Mouse (Mus musculus): ENCODE measurements around the gene Dhx34. TPM values are rescaled to one million over a fixed set of nuclear protein-coding genes. Genes with fewer than 3 reads are reported as not detected.

The Dhx34 gene
- polyA plus RNA-seq, 1 experiment from 2014 or later, result 19.2 TPM

DNA sequence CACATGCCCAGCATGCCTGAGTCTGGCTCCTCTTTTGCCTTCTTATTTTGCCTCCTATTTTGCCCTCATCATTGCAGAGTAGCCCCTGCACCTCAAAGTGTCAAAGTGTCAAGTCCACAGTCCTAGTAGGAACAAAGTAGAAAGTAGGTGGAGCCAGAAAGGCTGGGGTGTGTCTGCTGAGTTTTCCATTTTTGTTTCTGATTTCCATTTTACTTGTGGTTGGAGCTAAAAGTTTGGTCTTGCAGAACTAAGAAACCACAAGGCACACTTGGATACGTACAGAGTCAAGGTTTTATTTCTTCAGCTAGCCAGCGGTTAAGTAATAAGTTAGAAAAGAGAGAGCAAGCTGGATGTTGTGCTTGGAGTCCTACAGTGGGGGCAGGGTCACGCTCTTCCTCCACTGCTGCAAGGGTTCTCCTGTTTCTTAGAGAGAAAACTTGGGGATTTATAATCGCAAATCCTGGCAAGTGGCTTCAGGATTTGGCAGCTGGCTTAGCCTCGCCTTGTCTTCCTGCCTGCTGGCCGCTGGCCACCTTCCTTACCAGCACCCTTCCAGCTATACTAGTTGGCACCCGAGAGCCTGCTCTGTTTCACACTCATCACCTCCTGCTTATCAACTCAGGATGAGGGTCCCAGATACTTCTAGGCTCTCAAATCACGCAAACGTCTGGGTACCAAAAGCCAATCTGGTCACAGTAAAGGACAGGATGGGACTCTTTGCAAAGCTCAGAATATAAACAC is 66.5 kb downstream of the Dhx34 start:
- 78% methylated on average over 9 of the region's 9 CpGs for WGBS
- H3K36me3 ChIP-seq, result peaks cover 20% of the 10 kb centered on the region
- H3K27ac ChIP-seq, result no peak overlapping the region
- H3K27me3 ChIP-seq, result peaks cover 19% of the 10 kb centered on the region
- no peaks in the 10 kb centered on the region for H3K9me3 ChIP-seq (replicated peaks)
- no peak for ATAC-seq (ENCODE audit: low FRiP score)
- H3K4me2 ChIP-seq (replicated peaks), result no peak overlapping the region
- no peak overlapping the region for H3K4me3 ChIP-seq
- H3K4me1 ChIP-seq, result peaks cover 6% of the 10 kb centered on the region
- no peak overlapping the region for H3K9ac ChIP-seq

GRCm38 (mm10) chr7:16153522-16153921 is 68.3 kb downstream of the Dhx34 start:
- WGBS, result 14% methylated on average over 10 of the region's 10 CpGs
- ATAC-seq (ENCODE audit: low FRiP score), result peak; percentile 86
- Histone ChIP-seq H3K4me1 (peaks cover under 1% of the 10 kb centered on the region), H3K4me2 (replicated peaks) (no peak overlapping the region), H3K9ac (no peak overlapping the region), H3K4me3 (no peak overlapping the region), H3K36me3 (peaks cover 20% of the 10 kb centered on the region), H3K27me3 (peaks cover 7% of the 10 kb centered on the region), H3K27ac (no peak overlapping the region), H3K9me3 (replicated peaks) (no peaks in the 10 kb centered on the region)

DNA sequence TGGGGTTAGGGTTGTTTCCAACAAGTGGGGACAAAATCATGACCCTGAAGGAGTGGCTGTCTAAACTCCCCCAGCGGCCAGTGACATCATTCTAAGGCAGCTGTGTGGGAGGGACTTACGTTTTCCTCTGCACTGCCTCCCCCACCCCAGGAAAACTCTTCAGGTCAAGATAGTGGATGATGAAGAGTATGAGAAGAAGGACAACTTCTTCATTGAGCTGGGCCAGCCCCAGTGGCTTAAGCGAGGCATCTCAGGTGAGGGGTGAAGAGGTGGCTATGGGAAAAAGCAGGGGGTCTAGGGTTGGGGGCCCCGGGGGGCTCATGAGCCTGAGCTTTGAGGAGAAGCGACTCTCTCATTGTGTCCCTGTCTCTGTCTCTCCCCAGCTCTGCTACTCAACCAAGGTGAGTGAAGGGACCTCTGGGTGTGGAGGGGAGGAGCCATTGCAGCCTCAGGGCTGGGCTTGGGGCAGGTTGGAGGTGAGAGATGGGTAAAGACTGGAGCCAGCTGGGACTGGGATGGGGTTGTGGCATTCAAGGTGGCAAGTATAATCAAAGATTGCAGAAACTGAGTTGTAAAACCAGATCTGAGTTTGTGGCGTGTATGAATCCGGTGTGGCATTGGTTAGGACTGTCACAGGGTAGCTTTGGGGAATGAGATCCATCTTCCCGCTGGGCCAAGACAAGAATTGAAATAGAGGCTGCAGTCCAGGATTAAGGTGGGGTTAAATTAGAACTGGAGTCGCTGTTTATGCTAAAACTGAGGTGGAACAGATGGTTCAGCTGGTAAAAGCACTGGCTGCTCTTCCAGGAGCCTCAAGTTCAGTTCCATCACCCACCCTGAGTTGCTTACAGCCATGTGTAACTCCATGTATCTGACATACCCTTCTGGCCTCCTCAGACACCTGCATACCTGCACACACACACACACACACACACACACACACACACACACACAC is 71.4 kb downstream of the Dhx34 start:
- Histone ChIP-seq H3K4me1 (peaks cover 10% of the 10 kb centered on the region), H3K4me3 (no peak overlapping the region), H3K27ac (no peak overlapping the region), H3K4me2 (replicated peaks) (no peak overlapping the region), H3K9me3 (replicated peaks) (no peaks in the 10 kb centered on the region), H3K9ac (no peak overlapping the region), H3K36me3 (peaks cover 11% of the 10 kb centered on the region), H3K27me3 (peaks cover 6% of the 10 kb centered on the region; the same call in 1 of the 2 replicates)
- WGBS, result 71% methylated on average over 9 of the region's 9 CpGs
- ATAC-seq (ENCODE audit: low FRiP score), result no peak

DNA sequence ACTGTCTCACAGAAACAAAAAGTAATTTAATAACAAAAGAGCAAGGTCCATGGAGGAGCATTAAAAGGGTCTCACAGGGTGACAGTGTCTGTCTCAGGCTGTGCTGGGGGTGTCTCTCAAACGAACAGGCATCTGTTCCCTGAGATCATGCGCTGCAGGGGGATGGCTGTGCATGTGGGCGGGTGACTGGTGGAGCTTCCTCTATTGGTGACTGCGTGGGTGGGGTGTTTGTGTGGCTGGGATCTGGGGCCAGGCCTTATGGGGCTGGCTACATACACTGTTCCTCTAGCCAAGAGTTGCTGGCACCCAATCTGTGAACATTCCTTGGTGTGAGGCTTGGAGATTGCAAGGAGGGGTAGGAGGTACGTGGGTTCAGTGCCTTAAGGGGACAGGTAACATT is 72.6 kb downstream of the Dhx34 start:
- Histone ChIP-seq H3K4me1 (peaks cover 10% of the 10 kb centered on the region), H3K4me3 (no peak overlapping the region), H3K4me2 (replicated peaks) (no peak overlapping the region), H3K27ac (no peak overlapping the region), H3K27me3 (peaks cover 6% of the 10 kb centered on the region), H3K9ac (0 out of 2 replicates have a peak overlapping the region, but pooled peaks have one; percentile 33), H3K9me3 (replicated peaks) (no peaks in the 10 kb centered on the region), H3K36me3 (peaks cover 17% of the 10 kb centered on the region)
- WGBS, result 57% methylated on average over 5 of the region's 5 CpGs
- no peak for ATAC-seq (ENCODE audit: low FRiP score)

DNA sequence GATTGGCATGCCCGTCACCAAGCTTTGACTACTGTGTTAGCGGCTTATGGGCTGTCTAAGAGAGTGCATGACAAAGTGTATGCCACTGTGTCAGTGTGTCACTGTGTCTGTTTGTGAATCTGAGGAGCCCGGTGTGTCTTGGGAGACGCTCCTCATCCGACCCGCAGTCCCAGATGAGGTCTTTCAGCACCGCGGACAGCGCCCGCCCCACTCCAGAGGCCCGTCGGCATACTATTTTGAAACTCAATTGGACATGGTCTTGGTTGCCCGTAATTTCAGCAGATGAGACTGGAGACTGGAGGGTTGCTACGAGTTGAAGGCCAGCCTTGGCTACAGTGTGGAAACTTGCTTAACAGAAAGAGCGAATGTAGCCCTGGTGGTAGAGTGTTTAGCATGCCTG is 74.2 kb downstream of the Dhx34 start:
- Histone ChIP-seq H3K9me3 (replicated peaks) (no peaks in the 10 kb centered on the region), H3K9ac (no peak overlapping the region), H3K4me3 (no peak overlapping the region), H3K27ac (0 out of 2 replicates have a peak overlapping the region, but pooled peaks have one; percentile 1), H3K4me1 (peaks cover 10% of the 10 kb centered on the region), H3K27me3 (peaks cover 6% of the 10 kb centered on the region), H3K36me3 (peaks cover 21% of the 10 kb centered on the region), H3K4me2 (replicated peaks) (no peak overlapping the region)
- no peak for ATAC-seq (ENCODE audit: low FRiP score)
- 14% methylated on average over 15 of the region's 15 CpGs for WGBS

Other genes with a start within 250 kb of the Dhx34 start
- gene Bicra, start 174.1 kb downstream of the Dhx34 start, polyA plus RNA-seq (2016; fragmentation: Nextera tagmentation; extraction: Ambion mirVana), result 10.3 and 10.7 TPM in 2 replicates
- gene Zfp541, start 160.2 kb downstream of the Dhx34 start, polyA plus RNA-seq (2016; fragmentation: Nextera tagmentation; extraction: Ambion mirVana), result 0.05 and 0.07 TPM in 2 replicates
- gene Napa, start 123.6 kb downstream of the Dhx34 start, polyA plus RNA-seq (2016; fragmentation: Nextera tagmentation; extraction: Ambion mirVana), result 182 and 191 TPM in 2 replicates
- 30.9 and 31.5 TPM in 2 replicates for gene Kptn, start 102.1 kb downstream of the Dhx34 start, polyA plus RNA-seq (2016; fragmentation: Nextera tagmentation; extraction: Ambion mirVana)
- 1.1 and 1.3 TPM in 2 replicates for gene Slc8a2, start 92.2 kb downstream of the Dhx34 start, polyA plus RNA-seq (2016; fragmentation: Nextera tagmentation; extraction: Ambion mirVana)
- 136 and 138 TPM in 2 replicates for gene Meis3, start 46.9 kb downstream of the Dhx34 start, polyA plus RNA-seq (2016; fragmentation: Nextera tagmentation; extraction: Ambion mirVana)
- gene C5ar2, start 22.1 kb upstream of the Dhx34 start, polyA plus RNA-seq (2016; fragmentation: Nextera tagmentation; extraction: Ambion mirVana), result not detected in 2 replicates
- 0.79 and 2.0 TPM in 2 replicates for gene C5ar1, start 37.5 kb upstream of the Dhx34 start, polyA plus RNA-seq (2016; fragmentation: Nextera tagmentation; extraction: Ambion mirVana)
- 23.3 and 25.4 TPM in 2 replicates for gene Inafm1, start 51.6 kb upstream of the Dhx34 start, polyA plus RNA-seq (2016; fragmentation: Nextera tagmentation; extraction: Ambion mirVana)
- gene Ccdc9, start 64.8 kb upstream of the Dhx34 start, polyA plus RNA-seq (2016; fragmentation: Nextera tagmentation; extraction: Ambion mirVana), result 43.4 and 46.7 TPM in 2 replicates
- gene Bbc3, start 86.4 kb upstream of the Dhx34 start, polyA plus RNA-seq (2016; fragmentation: Nextera tagmentation; extraction: Ambion mirVana), result 20.0 and 21.1 TPM in 2 replicates
- gene Sae1, start 165.8 kb upstream of the Dhx34 start, polyA plus RNA-seq (2016; fragmentation: Nextera tagmentation; extraction: Ambion mirVana), result 307 and 311 TPM in 2 replicates
- 26.4 and 30.0 TPM in 2 replicates for gene Zc3h4, start 178.9 kb upstream of the Dhx34 start, polyA plus RNA-seq (2016; fragmentation: Nextera tagmentation; extraction: Ambion mirVana)
- 52.6 and 55.9 TPM in 2 replicates for gene Tmem160, start 230.7 kb upstream of the Dhx34 start, polyA plus RNA-seq (2016; fragmentation: Nextera tagmentation; extraction: Ambion mirVana)

Data from hindbrain, embryonic 12.5 days (tissue).